Mouse (Mus musculus) testis, postnatal 10 days (tissue): ENCODE data around the gene Mef2a.

Experiments
- DNase-seq: peaks from one replicate; pipeline ENCODE4 v3.0.0; 2021; ENCODE audit warnings: low spot score

Gene Mef2a

GRCm38 (mm10) chr7:67210004-67210833 lies 162.4 kb downstream of the Mef2a start:
- no peak for DNase-seq

- DNase-seq = no peak
Measured at GRCm38 (mm10) chr7:67208317-67208716, 164.3 kb downstream of the Mef2a start.

- peak; percentile 37 for DNase-seq
Measured at GRCm38 (mm10) chr7:67207701-67208100, 165.0 kb downstream of the Mef2a start.

GRCm38 (mm10) chr7:67206496-67206895 lies 166.2 kb downstream of the Mef2a start:
- DNase-seq = peak; percentile 35

GRCm38 (mm10) chr7:67205734-67206425 lies 166.8 kb downstream of the Mef2a start:
- DNase-seq = no peak

- no peak for DNase-seq
Measured at GRCm38 (mm10) chr7:67203625-67204024, 169.0 kb downstream of the Mef2a start.

- DNase-seq = peak; percentile 88
Measured at GRCm38 (mm10) chr7:67199412-67199811, 173.2 kb downstream of the Mef2a start.

GRCm38 (mm10) chr7:67183786-67184185 lies 188.9 kb downstream of the Mef2a start:
- DNase-seq = no peak
